8 mouse cellular contexts compared by ENCODE assay signal in the genomic region with DNA sequence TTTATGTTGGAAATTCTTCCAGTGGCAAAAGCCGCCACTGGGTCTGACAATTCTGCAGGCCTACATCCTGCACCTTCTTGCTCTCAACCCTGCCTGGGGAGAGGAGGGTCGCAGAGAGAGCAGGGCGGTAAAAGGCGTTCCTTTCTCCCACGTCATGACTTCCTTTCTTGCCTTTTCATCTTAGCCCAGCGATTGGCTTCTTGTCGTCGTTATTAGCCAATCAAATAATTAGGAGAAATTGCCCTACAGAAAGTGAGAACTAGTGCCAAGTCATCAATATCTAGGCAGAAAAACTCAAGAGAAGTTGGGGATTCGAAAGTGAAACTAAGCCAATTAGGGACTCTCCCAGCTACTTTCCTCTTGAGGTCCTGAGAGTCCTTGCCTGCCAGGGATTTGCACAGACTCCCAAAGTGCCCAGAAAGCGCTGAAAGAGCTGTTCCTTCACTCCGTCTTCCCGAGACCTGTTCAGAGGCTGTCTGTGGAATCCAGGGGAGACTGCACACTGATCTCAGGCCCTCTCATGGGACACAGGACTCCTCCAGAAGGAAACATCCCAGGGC. TPM values are rescaled to one million over a fixed set of nuclear protein-coding genes. Genes with fewer than 3 reads are reported as not detected.
DNase-seq lines count a peak whose midpoint lies in the region; ATAC-seq lines count a peak whose summit lies in the region.
"Not testable (repeated sequence)": the region's sequence is repeated elsewhere in the genome, so short reads cannot be mapped to it uniquely, and the experiment has no call there.

A gene (minus strand): TSS at position 138 of the 560 bp plus-strand sequence.
A gene (plus strand): TSS at position 352 of the 560 bp plus-strand sequence.

- not testable (repeated sequence) for H3K4me1 ChIP-seq in embryonic facial prominence, embryonic 14.5 days (ENCODE audit: control insufficient read depth, insufficient read depth, low read length); heart, embryonic 10.5 days; limb, embryonic 13.5 days; midbrain, embryonic 14.5 days (ENCODE audit: control insufficient read depth, insufficient read depth, low read length)

- H3K9me3 ChIP-seq in embryonic facial prominence, embryonic 14.5 days (ENCODE audit: control insufficient read depth, low read length); heart, embryonic 10.5 days; limb, embryonic 13.5 days; midbrain, embryonic 14.5 days (ENCODE audit: control insufficient read depth, low read length): not testable (repeated sequence)

- H3K4me2 ChIP-seq in embryonic facial prominence, embryonic 14.5 days (ENCODE audit: low read depth, low read length): peak within 1 kb of the TSS; percentile 68
- H3K4me2 ChIP-seq in limb, embryonic 13.5 days (replicated peaks): peak within 1 kb of the TSS; percentile 77
- H3K4me2 ChIP-seq in midbrain, embryonic 14.5 days (ENCODE audit: low read length): peak within 1 kb of the TSS; percentile 60

- DNase-seq in 416B (ENCODE audit: low read depth): peak; percentile 99
- DNase-seq in adrenal gland, postnatal 36 days: peak; percentile 74 to 76
- peak; percentile 97 for DNase-seq in embryonic facial prominence, embryonic 14.5 days (ENCODE audit: low spot score)
- DNase-seq in heart, embryonic 10.5 days (ENCODE audit: low spot score): peak; percentile 82
- peak; percentile 96 for DNase-seq in kidney, adult 9 months
- DNase-seq in midbrain, embryonic 14.5 days: peak; percentile 86
- peak; percentile 42 to 56 for DNase-seq in spleen, postnatal 14 days (ENCODE audit: low spot score in 2 of 2)

- WGBS in embryonic facial prominence, embryonic 14.5 days: 2% methylated on average over 12 of the region's 12 CpGs
- WGBS in heart, embryonic 10.5 days: 2% methylated on average over 12 of the region's 12 CpGs
- WGBS in limb, embryonic 13.5 days: 1% methylated on average over 12 of the region's 12 CpGs
- WGBS in midbrain, embryonic 14.5 days: 1% methylated on average over 12 of the region's 12 CpGs

- not testable (repeated sequence) for H3K36me3 ChIP-seq in embryonic facial prominence, embryonic 14.5 days (ENCODE audit: control insufficient read depth, insufficient read depth, low read length); heart, embryonic 10.5 days; limb, embryonic 13.5 days; midbrain, embryonic 14.5 days (ENCODE audit: control insufficient read depth, insufficient read depth, low read length)

- peak; percentile 97 for ATAC-seq in embryonic facial prominence, embryonic 14.5 days (ENCODE audit: low read depth)
- peak; percentile 98 for ATAC-seq in limb, embryonic 13.5 days (ENCODE audit: low FRiP score, low read depth)
- peak; percentile 81 for ATAC-seq in midbrain, embryonic 14.5 days (ENCODE audit: low FRiP score, low TSS enrichment)

- not testable (repeated sequence) for H3K27me3 ChIP-seq in embryonic facial prominence, embryonic 14.5 days (replicated peaks; ENCODE audit: control insufficient read depth, insufficient read depth, low read length); limb, embryonic 13.5 days; midbrain, embryonic 14.5 days (ENCODE audit: control insufficient read depth, insufficient read depth, low read length)
- peaks cover 22% of the 10 kb centered on the region; the same call in 1 of the 2 replicates for H3K27me3 ChIP-seq in heart, embryonic 10.5 days (ENCODE audit: insufficient read depth, poor library complexity, severe bottlenecking)

- peak within 1 kb of the TSS; percentile 58 for H3K9ac ChIP-seq in embryonic facial prominence, embryonic 14.5 days (ENCODE audit: low read depth, low read length)
- H3K9ac ChIP-seq in limb, embryonic 13.5 days: peak within 1 kb of the TSS; percentile 63
- H3K9ac ChIP-seq in midbrain, embryonic 14.5 days (replicated peaks; ENCODE audit: low read length): not testable (repeated sequence)

- H3K4me3 ChIP-seq in embryonic facial prominence, embryonic 14.5 days (ENCODE audit: low read depth, low read length): peak within 1 kb of the TSS; percentile 42
- H3K4me3 ChIP-seq in heart, embryonic 10.5 days: peak within 1 kb of the TSS; percentile 58
- H3K4me3 ChIP-seq in limb, embryonic 13.5 days: peak within 1 kb of the TSS; percentile 45
- H3K4me3 ChIP-seq in midbrain, embryonic 14.5 days (replicated peaks; ENCODE audit: low read depth, low read length): peak within 1 kb of the TSS; percentile 29

- not testable (repeated sequence) for H3K27ac ChIP-seq in embryonic facial prominence, embryonic 14.5 days (replicated peaks; ENCODE audit: low read depth, low read length); limb, embryonic 13.5 days; midbrain, embryonic 14.5 days (replicated peaks; ENCODE audit: low read depth, low read length)
- H3K27ac ChIP-seq in heart, embryonic 10.5 days: peak within 1 kb of the TSS; percentile 11; the same call in 1 of the 2 replicates

RNA-seq across cellular contexts. Expression of the first gene that starts in this region (rescaled TPM):
- 10 to 100 TPM; 33.5 to 33.8 TPM for total RNA-seq in adrenal gland, postnatal 36 days (2021)
- 20.5 and 20.7 TPM in 2 replicates for polyA plus RNA-seq in embryonic facial prominence, embryonic 14.5 days (2014; fragmentation: Nextera tagmentation; extraction: Ambion mirVana)
- polyA plus RNA-seq in heart, embryonic 10.5 days (2016; fragmentation: Nextera tagmentation; extraction: Ambion mirVana): 4.4 and 7.2 TPM in 2 replicates
- 18.8 and 21.1 TPM in 2 replicates for polyA plus RNA-seq in limb, embryonic 13.5 days (2015; fragmentation: Nextera tagmentation; extraction: Ambion mirVana)
- polyA plus RNA-seq in midbrain, embryonic 14.5 days (2014; fragmentation: Nextera tagmentation; extraction: Ambion mirVana): 4.8 and 7.5 TPM in 2 replicates

RNA-seq across cellular contexts. Expression of the second gene that starts in this region (rescaled TPM):
- total RNA-seq in adrenal gland, postnatal 36 days (2021): not detected
- polyA plus RNA-seq in embryonic facial prominence, embryonic 14.5 days (2014; fragmentation: Nextera tagmentation; extraction: Ambion mirVana): not detected in 2 replicates
- polyA plus RNA-seq in heart, embryonic 10.5 days (2016; fragmentation: Nextera tagmentation; extraction: Ambion mirVana): not detected in 2 replicates
- not detected in 2 replicates for polyA plus RNA-seq in limb, embryonic 13.5 days (2015; fragmentation: Nextera tagmentation; extraction: Ambion mirVana)
- not detected in 2 replicates for polyA plus RNA-seq in midbrain, embryonic 14.5 days (2014; fragmentation: Nextera tagmentation; extraction: Ambion mirVana)

Comparison
In these comparisons a context has a peak if more than half of its experiments do, and no peak if none do; other contexts are left out.
1. DNase-seq: peak in every context shown above with its lines; median percentile 99 in 416B; 97 in embryonic facial prominence, embryonic 14.5 days; 96 in kidney, adult 9 months; 86 in midbrain, embryonic 14.5 days; 82 in heart, embryonic 10.5 days; 75 in adrenal gland, postnatal 36 days; 49 in spleen, postnatal 14 days.